Mouse (Mus musculus): ENCODE data around the gene Rgs17.
"Not testable (repeated sequence)": the region's sequence is repeated elsewhere in the genome, so short reads cannot be mapped to it uniquely, and the experiment has no call there.

Rgs17 gene

DNA sequence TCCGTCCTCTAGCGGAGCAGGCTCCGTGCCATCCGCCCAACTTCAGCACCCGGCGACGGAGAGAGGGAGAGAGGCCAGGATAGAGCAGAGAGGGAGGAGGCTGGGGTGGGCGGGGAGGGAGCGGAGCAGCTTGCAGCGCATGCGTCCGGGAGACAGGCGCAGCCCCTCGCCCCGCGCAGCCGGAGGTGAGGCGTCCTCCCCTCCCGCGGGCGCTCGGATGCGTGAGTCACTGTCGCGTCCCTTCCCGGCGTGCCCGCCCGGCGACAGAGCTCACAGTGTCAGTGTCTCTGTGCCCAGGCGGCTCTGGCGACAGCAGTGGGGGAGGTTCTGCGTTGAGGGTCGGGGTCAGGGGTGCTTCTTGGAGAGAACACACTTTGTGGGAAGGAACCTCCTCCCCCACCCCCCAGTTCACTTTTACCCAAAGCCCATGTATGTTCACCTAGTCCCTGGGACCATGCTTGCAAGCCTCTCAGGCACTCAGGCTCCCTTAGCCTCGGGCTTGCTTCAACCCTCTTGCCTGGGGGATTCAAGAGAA, at the start of gene Rgs17:
TSS of gene Rgs17 (minus strand) at position 107 of the 535 bp plus-strand sequence.
- peak; percentile 80 to 83 for DNase-seq

DNA sequence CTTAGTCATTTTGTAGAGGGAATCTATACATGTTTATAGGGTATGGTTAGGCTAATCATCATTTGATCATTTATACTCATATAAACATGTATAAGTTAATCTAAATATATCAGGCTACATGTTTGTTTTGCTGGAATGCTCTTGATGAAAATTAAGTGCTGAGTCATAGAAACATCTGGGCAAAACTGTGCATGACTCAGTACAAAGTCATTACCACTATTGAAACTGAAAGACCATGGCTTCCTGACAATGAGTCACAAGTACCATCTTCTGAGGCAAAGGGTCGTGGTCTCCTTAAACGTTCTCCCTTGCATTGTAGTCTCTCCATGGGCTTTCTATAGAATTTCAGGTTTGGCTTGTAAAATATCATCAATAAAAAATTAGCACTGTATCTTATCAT, 45.5 kb upstream of the Rgs17 start:
- no peak for DNase-seq

DNA sequence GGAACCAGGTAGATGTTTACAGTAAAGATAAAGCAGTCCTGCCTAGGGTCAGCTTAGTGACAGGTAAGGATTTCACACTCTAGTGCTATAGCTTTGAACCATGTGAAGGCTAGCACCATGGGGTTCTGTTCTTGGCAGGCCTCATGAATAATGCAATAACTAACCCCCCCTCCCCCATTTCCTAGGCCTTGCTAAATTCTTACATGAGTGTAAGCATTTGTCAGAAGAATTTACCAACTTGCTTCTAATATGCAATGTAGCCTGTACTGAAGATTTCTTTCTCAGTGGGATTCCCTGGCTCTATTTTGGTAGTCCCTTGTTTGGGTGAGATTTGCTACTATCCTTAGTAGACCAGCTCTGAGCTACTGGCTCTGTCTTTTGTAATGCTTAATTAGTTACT, 31.6 kb upstream of the Rgs17 start:
- not testable (repeated sequence) for DNase-seq

DNA sequence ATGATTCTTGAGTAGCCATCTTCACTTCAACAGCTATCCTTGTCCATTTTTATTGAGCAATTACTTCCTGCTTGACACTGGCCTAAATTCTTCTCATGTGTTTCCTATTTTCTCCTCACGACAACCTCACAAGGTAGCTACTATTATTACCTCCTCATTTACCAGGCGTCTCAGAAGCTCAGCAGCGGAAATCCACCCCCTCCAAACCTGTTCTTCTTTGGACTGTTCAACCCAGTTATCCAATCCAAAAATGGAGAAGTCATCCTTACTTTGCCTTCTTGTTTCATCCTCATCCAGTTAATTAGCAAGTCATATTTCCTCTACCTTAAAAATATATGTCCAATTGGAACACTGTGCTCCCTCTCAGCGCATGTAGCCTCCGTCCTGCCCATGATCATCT, 2.1 kb upstream of the Rgs17 start:
- DNase-seq, result no peak

DNA sequence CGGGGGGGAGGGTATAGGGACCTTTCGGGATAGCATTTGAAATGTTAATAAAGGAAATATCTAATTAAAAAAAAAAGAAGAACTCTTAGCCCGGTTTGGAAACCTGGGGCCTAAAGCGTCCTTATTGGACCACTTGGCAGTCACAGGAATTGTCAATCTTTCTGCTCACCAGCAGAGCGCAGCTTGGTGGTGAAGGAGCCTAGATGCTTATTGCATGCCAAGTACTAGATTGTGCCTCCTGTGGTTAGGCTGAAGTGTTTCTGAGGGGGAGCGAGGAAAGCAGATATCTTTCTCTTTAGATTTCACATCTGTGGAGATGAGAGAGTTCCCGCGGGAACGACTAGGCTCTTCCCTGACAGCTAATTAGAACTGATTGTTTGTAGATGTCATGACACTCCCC, 896 bp upstream of the Rgs17 start:
- peak in 1 of 2 experiments; percentile 14 for DNase-seq

DNA sequence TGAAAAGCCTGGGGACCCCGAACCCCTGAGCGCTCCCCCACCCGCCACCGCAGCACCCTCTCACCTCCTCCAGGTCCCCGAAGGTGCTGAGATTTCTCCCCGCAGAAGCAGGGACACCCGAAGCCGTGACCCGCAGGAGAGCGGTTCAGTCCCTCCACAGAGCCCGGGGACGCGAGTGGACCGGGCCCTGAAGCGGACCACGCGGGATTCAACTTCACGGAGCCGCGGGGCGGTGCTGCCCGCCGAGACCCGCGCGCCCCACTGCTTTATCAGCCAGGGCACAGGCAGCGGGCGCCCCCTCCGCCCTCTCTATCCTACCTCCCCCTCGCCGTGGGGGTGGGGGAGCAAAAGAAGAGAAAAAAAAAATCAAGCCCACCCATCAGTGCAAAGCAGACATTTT, 429 bp downstream of the Rgs17 start:
- peak in 1 of 2 experiments; percentile 53 for DNase-seq

DNA sequence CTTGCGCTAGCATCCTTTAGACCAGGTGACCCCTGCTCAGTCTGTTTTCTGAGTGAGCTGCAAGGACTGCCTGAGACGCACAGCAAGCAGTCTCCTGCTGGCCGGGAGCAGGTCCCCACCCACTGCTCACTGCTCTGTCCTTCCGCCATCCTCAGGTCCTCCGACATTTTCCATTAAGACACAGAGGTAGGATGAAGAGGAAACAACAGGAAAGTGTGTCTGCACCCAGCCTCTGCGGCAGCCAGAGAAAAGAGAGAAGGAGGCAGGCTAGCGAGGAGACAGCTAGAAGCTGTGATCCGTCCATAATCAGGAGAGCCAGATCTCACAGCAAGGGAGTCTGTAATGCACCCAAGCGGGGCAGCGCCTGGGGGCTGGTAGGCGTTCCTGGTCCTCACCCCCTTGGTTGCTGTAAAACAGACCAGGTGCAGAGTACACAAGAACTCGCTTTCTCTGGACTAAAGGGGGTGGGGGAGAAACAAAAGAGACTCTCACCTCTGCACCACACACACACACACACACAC, 1.1 kb downstream of the Rgs17 start:
- peak; percentile 65 to 70 for DNase-seq

DNA sequence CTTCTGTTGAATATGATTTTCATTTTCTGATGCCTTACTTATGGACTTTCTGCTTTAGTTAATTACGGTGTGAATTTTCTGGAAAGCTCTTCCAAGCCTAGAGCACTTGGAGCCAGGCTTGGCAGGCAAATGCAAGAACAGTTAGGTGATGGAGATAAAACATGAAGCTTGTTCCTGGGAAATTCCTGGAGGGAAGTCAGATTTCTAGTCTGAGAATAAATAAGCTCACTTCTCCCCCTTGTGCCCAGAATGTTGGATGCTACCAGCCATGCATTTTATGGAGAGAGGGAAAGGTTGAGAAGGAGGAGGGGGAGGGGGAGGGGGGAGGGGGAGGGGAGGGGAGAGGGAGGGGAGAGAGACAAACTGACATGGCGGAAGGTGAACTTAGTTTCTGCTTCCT, 17.8 kb downstream of the Rgs17 start:
- peak; percentile 73 to 81 for DNase-seq

DNA sequence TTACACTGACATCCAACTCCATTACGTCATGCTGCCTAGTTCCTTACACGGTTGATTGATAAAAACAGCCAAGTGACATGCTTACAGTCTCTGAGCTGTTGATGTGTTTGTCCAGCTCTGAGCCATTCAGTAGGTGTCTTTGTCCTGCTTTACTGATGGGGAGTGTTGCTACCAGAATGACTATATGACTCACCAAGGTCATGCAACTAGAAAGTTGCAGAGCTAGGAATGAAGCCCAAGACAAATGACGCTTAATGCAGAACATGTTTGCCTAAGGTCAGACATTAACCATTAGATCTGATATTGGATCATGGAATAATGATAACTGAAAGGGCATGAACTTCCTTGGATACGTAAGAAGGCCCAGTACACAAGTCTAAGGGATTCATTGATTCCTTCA, 20.4 kb downstream of the Rgs17 start:
- no peak for DNase-seq

DNA sequence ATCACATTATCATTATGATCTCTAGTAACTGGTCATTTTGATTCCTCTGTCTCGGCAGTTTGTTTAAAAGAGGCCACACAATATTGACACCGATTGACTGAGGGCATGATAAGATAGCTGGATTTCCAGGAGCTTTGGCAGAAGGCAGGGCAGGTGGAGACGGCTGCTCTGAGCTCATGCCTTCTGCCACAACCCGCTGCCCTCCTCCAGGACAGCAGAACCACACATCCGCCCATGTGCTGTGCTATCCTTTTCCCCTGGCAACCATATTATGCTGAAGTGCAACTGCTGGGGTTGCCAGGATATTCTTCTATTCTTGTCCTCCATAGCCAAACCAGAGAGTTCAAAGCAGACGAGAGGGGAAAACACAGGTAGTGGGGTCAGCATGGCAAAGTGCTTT, 21.5 kb downstream of the Rgs17 start:
- DNase-seq, result peak; percentile 66 to 74

DNA sequence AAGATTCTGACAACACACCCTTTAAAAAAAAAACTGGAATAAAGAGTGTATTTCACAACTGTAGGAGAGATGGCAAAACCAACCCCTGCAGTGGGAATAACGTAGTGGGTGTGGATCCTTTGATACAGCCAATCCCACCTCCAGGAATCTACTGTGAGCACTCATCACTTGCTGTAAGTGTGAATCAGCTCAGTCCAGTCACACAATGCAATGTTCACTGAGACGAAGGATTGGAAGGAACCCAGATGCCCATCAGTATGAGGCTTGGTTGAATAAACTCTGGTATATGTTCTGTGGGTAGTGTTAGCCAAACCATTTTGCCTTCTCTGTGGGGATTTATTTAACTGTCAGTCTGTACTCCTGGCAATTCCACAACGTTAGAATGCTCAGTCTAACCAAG, 45.1 kb downstream of the Rgs17 start:
- peak; percentile 10 to 39 for DNase-seq

DNA sequence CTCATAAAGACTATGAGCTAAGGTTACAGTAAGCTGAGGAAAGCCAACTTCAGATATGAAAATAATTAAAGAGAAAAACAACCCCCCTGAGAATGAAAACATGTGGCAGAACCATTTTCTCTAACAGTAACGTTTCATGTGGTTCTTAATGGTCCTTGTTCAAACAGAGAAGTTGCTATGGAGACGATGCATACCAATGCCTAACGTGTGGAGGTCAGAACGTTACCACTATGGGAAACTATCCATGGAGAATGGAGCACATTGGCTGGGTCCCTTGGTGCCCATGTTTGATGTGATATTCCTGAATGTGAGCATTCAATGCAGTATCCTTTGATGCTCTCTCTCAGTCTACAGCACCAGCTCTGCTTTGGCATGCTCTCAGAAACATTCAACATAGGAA, 51.1 kb downstream of the Rgs17 start:
- no peak for DNase-seq

DNA sequence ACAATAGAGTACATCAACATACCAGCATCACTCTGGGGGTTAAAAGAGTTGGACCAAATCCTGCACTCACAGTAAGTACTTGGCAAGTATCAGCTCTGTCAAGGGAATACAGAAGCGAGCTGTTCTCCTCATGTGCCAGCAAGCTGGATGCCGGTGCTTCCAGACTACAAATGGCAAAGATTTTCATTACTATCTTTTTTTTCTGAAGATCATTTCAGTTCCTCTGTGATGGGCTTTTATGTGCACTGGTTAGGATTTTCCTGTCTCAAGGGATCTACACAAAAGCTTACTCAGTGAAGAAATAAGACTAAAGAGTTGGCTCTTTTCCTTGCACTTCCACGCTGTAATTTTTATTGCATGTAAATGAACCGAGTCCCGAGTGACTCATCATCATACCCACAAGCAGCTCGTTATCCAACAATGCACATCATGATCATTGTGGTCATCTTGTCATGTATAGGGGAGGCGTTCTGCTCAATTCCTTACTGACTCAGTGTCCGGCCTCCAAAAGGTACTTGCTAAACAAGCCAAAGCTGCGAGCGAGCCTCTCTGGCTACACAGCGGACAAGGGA, 54.1 kb downstream of the Rgs17 start:
- peak; percentile 44 to 72 for DNase-seq

DNA sequence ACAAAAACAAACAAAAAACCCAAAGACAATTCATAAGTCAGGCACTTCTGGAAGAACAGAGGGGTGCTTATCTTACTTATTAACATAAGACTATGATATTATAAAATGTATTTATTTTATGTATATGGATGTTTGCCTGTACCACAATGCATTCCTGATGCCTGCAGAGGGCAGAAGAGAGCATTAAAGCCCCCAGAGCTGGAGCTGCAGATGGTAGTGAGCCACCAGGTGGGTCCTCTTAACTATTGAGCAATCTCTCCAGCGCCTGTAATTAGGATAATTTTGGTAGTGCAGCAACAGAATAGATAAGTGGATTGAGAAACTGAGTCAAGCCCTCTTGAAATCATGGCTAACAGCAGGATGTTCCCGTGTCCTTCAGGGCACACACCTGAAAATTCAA, 56.2 kb downstream of the Rgs17 start:
- DNase-seq, result peak; percentile 55

DNA sequence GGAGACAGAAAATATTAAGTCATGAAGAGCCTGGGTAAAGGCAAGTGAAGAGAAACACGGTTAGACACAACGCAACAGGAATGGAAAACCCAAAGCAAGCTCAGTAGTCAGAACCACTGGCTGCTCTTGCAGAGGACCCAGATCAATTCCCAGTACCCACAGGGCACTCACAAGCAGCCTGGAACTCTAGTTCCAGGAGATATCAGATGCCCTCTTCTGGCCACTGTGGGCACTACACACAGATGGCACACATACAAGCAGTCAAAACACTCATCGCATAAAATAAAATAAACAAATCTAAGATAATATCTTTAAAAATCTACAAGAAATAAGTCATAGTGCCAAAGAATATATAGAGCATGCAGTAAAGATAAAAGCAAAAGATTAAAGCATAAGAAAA, 59.5 kb downstream of the Rgs17 start:
- peak in 1 of 2 experiments; percentile 18 for DNase-seq

DNA sequence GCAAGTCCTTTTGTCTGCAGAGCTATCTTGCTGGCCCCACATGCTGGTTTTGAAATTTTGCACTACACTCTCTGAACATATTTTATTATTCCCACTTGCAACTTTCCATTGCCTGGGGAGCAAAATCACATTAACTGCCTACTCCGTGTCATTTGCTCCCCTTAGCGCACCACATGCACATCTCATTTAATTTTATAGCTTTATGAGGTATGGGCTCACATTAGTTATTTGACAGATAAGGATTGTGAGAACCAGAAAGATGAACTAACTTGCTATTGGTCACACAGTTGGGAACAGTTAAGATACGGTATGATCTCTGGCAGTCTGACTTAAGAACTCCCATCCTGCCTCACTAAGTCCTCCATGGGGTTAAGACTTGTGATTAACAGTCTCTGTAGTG, 61.4 kb downstream of the Rgs17 start:
- no peak for DNase-seq

DNA sequence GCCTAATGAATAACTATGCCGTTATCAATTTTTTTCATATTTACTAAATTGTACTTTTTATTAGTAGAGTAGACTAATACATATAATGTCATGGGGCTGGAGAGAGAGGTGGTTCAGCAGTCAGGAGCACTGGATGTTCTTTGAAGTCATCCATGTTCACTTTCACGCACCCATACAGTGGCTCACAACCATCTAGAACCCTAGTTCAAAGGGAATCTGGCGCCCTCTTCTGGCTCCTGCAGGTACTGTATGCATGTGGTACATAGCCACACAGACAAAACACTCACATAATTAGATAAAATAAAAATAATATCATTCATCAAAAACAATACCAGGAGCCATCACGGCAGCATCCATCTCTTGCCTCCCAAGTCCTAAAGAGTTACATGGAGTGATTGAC, 62.5 kb downstream of the Rgs17 start:
- peak in 1 of 2 experiments; percentile 64 for DNase-seq

DNA sequence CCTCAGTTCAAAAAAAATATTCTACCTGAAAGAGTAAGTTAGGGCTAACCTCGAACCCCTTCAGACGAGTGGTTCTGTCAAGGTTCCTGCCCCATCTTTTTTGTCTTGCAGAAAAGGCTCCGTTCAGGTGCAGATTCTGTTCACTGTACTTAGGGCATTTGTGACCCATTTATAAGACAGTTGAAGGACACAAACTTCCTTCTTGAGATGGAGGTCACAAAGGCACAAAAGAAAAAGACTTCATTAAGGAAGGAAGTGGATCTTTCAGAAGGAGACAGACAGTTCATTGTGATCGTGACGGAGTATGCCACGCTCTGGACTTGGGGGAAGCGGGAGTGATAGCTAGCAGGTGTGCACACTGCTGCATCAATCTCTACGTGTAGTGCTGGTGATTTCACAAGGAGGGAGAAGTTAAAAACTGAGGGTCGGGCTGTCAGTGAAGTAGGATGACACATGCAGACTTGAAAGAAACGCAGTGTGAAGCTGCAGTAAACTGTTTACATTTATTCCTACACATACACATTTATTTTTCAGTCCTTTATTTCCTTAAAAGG, 64.1 kb downstream of the Rgs17 start:
- no peak for DNase-seq

DNA sequence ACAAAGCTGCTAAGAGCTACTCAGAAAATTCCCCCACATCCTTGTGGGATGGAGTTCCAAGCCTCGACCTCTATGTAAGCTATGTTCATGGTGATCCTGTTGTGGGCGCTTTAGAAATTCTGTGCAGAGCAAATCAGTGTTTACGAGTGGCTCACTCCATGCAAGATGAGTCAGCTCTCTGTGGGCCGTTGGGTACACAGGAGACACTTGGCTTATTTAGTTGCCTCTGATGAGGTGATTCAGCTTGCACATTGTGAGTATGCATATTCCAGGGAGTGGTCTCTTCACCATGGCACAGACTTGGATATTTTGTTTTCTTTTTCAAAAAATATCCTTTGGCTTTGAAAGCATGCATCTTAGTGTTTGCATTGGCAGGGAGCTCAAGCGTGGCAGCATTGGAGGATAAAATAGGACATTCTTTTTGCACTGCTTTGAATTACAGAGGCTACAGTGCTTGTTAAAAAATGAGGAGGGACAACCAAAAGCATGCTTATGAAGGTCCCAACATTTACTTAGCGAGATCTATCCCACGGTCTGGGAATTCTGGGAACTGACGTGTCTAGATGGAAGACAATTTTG, 68.8 kb downstream of the Rgs17 start:
- DNase-seq, result no peak

DNA sequence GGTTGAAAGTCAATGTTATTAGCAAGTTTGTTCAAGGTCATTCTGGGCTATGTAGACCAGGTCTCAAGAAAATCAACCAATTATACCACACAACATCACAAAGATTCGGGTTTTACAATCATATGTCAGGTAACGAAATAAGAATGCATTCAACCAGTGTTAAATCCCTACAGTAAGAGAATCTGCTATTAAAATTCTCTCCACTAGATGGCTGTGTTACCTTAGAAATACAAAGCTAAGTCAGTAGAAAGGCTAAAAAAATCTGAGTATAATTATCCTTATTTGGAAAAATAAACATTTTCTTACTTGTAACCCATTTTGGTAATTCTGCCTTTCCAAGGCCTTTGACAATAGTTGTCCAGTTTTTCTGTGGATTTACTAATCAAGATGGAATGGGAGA, 75.3 kb downstream of the Rgs17 start:
- peak in 1 of 2 experiments; percentile 39 for DNase-seq

DNA sequence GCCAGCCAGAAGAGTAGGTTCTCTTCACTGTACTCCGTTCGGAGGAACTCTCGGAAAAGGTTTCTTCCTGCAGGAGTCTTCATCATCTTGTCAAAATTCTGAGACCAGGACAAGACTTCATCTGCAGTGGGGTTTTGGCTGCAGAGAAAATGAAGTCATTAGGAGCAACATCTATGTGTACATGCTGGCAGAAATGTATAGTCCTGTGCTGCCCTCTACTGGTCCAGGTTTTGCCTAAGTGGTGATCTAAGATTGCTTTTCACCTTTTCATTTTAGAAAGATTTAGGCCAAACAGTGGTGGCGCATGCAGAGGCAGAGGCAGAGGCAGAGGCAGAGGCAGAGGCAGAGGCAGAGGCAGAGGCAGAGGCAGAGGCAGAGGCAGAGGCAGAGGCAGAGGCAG, 80.8 kb downstream of the Rgs17 start:
- peak; percentile 56 to 68 for DNase-seq

DNA sequence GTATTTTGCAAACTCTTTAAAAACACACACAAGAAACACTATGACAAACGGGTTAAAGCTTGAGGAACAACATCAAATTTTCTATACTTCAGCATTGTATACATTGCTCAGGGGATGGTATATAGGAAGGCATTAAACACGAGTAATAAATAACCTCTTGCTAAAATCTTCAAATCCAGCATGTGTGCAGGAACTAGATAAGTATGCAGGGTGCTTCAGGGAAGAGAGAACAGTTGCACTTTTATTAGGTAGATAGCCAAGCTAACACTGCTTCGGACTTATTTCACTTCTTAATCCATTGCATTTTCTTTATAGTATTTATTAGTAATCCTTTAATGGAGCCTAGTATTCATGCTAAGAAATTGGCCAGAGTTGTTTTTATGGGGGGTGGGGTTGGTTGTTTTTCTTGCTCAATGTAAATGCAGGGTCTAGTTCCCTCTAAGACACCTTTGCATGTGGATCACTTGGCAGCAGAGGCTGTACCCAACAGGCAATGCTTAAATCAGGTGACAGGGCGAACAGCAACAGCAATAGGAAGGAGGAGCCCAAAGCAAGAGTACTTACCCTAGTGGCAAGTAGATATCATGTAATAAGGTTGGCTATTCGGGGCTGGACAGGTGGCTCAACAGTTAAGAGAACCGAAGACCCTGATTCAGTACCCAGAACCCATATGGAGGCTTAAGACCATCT, 95.7 kb downstream of the Rgs17 start:
- no peak for DNase-seq

DNA sequence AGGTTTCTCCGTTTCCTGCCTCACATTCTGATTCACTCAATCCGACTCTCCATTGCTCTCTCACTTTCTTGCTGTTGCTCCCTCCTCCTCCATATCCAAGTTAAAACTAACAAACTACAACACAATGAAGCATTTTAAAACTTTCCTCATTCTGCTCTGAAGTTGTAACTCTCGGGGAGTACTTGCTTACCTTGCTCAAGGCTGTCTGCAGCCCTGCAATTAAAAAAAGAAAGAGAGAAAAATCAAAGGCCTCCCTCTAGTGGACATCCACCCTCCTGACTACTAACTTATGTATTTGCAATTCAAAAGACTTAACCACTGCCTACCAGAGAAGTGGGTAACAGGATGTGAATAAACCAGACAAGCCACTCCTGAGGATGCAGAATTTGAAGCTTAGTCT, 97.4 kb downstream of the Rgs17 start:
- DNase-seq, result peak; percentile 58 to 70
